Mouse (Mus musculus) neural tube, embryonic 10.5 days (tissue): ENCODE results near the gene Cort.
A peak's percentile ranks its signal among the peaks of the same experiment; 100 is the strongest.
"Not testable (repeated sequence)": the region's sequence is repeated elsewhere in the genome, so short reads cannot be mapped to it uniquely, and the experiment has no call there.

Experiments
- DNase-seq: peaks from one replicate; pipeline ENCODE4 v3.0.0-alpha.2; 2017; ENCODE audit warnings: low spot score; ENCODE audit errors: extremely low spot score

Cort gene

GRCm38 (mm10) chr4:149126663-149127062 is at the start of gene Cort:
Gene Cort (minus strand): TSS chr4:149126763.
- no peak for DNase-seq

- no peak for DNase-seq
Observed at GRCm38 (mm10) chr4:149173661-149174060, 47.1 kb upstream of the Cort start.

GRCm38 (mm10) chr4:149172666-149173065 is 46.1 kb upstream of the Cort start:
- DNase-seq = no peak

- DNase-seq = no peak
Observed at GRCm38 (mm10) chr4:149172083-149172482, 45.5 kb upstream of the Cort start.

- no peak for DNase-seq
Observed at GRCm38 (mm10) chr4:149171581-149171981, 45.0 kb upstream of the Cort start.

GRCm38 (mm10) chr4:149170394-149170931 is 43.9 kb upstream of the Cort start:
- DNase-seq = no peak

GRCm38 (mm10) chr4:149169926-149170325 is 43.4 kb upstream of the Cort start:
- not testable (repeated sequence) for DNase-seq

GRCm38 (mm10) chr4:149168016-149168415 is 41.5 kb upstream of the Cort start:
- DNase-seq = no peak

GRCm38 (mm10) chr4:149166957-149167611 is 40.5 kb upstream of the Cort start:
- no peak for DNase-seq

GRCm38 (mm10) chr4:149166215-149166946 is 39.8 kb upstream of the Cort start, which contains the start of gene Pgd:
Gene Pgd (minus strand): TSS chr4:149166771.
- DNase-seq = peak; percentile 97

GRCm38 (mm10) chr4:149164150-149164549 is 37.6 kb upstream of the Cort start:
- DNase-seq = no peak

GRCm38 (mm10) chr4:149163196-149163595 is 36.6 kb upstream of the Cort start:
- no peak for DNase-seq

GRCm38 (mm10) chr4:149161166-149161565 is 34.6 kb upstream of the Cort start:
- DNase-seq = no peak

GRCm38 (mm10) chr4:149159891-149160290 is 33.3 kb upstream of the Cort start:
- no peak for DNase-seq

- DNase-seq = no peak
Observed at GRCm38 (mm10) chr4:149159203-149159602, 32.6 kb upstream of the Cort start.

GRCm38 (mm10) chr4:149157415-149157973 is 30.9 kb upstream of the Cort start:
- no peak for DNase-seq

- no peak for DNase-seq
Observed at GRCm38 (mm10) chr4:149155711-149156110, 29.1 kb upstream of the Cort start.

- DNase-seq = no peak
Observed at GRCm38 (mm10) chr4:149154859-149155258, 28.3 kb upstream of the Cort start.

- no peak for DNase-seq
Observed at GRCm38 (mm10) chr4:149150721-149151120, 24.2 kb upstream of the Cort start.

- DNase-seq = no peak
Observed at GRCm38 (mm10) chr4:149150256-149150655, 23.7 kb upstream of the Cort start.

- DNase-seq = no peak
Observed at GRCm38 (mm10) chr4:149149611-149150010, 23.0 kb upstream of the Cort start.

- DNase-seq = no peak
Observed at GRCm38 (mm10) chr4:149149196-149149595, 22.6 kb upstream of the Cort start.
